Mouse (Mus musculus) embryo, embryonic 11.5 days (tissue): ENCODE measurements around the gene Rcc2.

Experiments used
- DNase-seq: peaks from one replicate; pipeline ENCODE4 v3.0.0-alpha.2; 2012; ENCODE audit warnings: low read depth, low spot score

The Rcc2 gene

DNA sequence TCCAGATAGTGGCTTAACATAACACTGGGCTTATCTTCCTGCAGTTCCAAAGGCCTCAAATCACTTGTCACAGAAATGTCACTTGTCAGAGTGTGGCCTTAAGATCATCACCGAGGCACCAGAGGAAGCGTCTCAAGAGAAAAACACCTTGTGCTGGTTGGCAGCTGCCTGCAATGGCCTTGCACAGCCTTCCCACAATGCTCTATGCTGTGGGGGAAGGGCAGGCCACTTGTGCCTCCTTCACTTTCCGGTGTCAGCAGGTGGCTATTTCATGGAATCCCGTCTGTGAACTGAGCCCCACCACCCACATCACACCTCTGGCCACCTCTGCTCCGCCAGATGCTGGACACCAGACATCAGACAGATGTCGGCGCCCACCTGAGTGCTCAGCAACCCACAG, 53.0 kb downstream of the Rcc2 start:
- no peak for DNase-seq

GRCm38 (mm10) chr4:140755811-140756210, 55.5 kb downstream of the Rcc2 start:
- DNase-seq = no peak

- DNase-seq = no peak
Observed at GRCm38 (mm10) chr4:140761601-140762000, 61.3 kb downstream of the Rcc2 start.

DNA sequence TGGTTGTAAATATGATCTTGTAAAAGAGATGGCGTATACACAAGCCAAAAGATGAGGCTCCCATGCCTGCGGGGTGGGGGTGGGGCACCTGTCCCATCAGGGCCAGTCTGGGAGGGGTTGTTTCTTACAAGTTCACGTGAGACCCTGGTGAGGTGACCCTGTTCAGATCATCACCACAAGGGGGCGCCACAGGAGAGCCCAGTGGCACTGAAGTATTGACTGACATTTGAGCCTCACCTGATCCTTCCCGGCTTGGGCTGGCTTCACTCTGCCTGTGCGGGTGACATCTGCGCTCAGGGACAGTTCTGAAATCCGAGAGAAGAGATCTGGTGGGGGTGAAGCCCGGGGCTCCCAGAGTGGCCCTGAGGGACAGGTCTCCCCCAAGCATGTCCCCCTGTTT, 62.8 kb downstream of the Rcc2 start:
- DNase-seq = peak; percentile 35

DNA sequence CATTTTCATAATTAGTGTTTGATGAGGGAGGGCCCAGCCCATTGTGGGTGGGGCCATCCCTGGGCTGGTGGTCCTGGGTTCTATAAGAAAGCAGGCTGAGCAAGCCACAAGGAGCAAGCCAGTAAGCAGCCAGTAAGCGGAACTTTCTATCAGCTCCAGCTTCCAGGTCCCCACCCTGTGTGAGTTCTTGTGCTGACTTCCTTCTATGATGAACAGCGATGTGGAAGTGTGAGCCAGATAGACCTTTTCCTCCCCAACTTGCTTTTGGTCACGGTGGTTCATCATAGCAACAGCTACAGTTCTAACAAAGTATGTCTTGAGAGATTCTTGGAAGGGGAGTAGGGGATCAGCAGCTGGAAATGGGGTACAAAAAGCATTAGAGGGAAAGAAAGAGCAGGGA, 65.6 kb downstream of the Rcc2 start:
- no peak for DNase-seq

DNA sequence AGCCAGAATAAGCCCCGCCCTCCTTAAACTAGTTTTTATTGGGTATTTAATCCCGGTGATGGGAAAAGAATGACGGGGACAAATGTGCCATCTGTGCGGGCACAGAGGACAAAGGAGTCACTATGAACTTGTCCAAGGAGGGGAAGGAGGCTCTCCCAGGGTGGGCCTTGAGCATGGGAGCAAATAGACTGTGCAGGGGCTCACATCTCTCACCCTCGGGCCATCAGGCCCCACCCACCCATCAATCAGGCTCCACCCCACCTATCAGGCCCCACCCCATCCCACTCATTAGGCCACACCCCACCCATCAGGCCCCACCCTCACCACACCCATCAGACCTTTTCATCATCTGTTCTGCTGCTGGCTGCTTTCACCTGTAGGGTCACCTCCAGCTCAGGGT, 68.6 kb downstream of the Rcc2 start:
- no peak for DNase-seq

GRCm38 (mm10) chr4:140770433-140770832, 70.1 kb downstream of the Rcc2 start:
- no peak for DNase-seq

DNA sequence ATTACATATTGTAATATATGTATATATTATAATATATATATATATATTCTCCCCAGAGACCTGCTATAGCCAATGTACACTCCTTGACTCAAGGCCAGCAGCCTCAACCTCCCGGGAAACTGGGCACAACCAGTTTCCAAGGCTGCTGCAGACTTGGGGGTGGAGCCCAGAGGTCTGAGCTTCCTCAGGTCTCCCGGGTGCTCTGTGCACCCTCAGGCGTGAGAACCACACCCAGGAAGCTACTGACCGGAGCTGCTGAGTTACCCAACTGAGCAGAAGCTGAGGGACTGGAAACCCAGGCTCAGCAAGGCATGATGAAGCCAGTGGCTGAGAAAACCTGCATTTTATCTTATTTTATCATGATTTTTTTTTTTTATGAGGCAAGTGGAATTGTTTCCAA, 70.8 kb downstream of the Rcc2 start:
- DNase-seq = no peak
